Mouse (Mus musculus) lung, embryonic 14.5 days (tissue): ENCODE data around the gene Nkx2-5. TPM values are rescaled to one million over a fixed set of nuclear protein-coding genes. Genes with fewer than 3 reads are reported as not detected.

Experiments used
- ATAC-seq: fragments of 200-750 bp; cut with Nextera tagmentation; 2 replicates; pipeline ENCODE4 v1.8.0; 2017; ENCODE audit warnings: mild to moderate bottlenecking, moderate TSS enrichment, moderate library complexity; ENCODE audit not compliant: insufficient read depth
- DNase-seq: peaks from one replicate; pipeline ENCODE4 v3.0.0-alpha.2; 2015
- H3K27ac ChIP-seq: fragments of 300-500 bp; sonication (generic); 2 replicates; pipeline ENCODE4 v1.5.1; 2014; ENCODE audit warnings: low read depth, mild to moderate bottlenecking, moderate library complexity
- H3K27me3 ChIP-seq: fragments of 300-500 bp; sonication (generic); 2 replicates; pipeline ENCODE4 v1.6.1; 2014; ENCODE audit warnings: low read length, control low read depth; ENCODE audit not compliant: insufficient read depth
- H3K36me3 ChIP-seq: fragments of 300-500 bp; sonication (generic); 2 replicates; pipeline ENCODE4 v1.6.1; 2014; ENCODE audit warnings: control low read depth; ENCODE audit not compliant: insufficient read depth
- H3K4me1 ChIP-seq: fragments of 300-500 bp; sonication (generic); 2 replicates; pipeline ENCODE4 v1.6.1; 2014; ENCODE audit warnings: antibody characterized with exemption, control low read depth; ENCODE audit not compliant: insufficient read depth
- H3K4me2 ChIP-seq: fragments of 300-500 bp; sonication (generic); 2 replicates; pipeline ENCODE4 v1.6.1; 2014; ENCODE audit warnings: mild to moderate bottlenecking
- H3K4me3 ChIP-seq: fragments of 300-500 bp; sonication (generic); 2 replicates; pipeline ENCODE4 v1.5.1; 2014; ENCODE audit warnings: low read depth, low read length
- H3K9ac ChIP-seq: fragments of 300-500 bp; sonication (generic); 2 replicates; pipeline ENCODE4 v1.6.1; 2014
- H3K9me3 ChIP-seq: fragments of 300-500 bp; sonication (generic); 2 replicates; pipeline ENCODE4 v1.6.1; 2016; ENCODE audit warnings: low read depth, low read length, control low read depth
- CTCF ChIP-seq: IDR thresholded peaks from 2 replicates; pipeline ENCODE4 v1.5.1; 2016; ENCODE audit warnings: antibody characterized with exemption, low read depth
- whole genome bisulfite sequencing: fragments of 180-500 bp; shearing (Covaris S2); extraction: QIAGEN DNeasy Blood & Tissue Kit; methylation state at CpG from one replicate; pipeline ENCODE4 v1.1.7; 2014; 5-methylcytosine and 5-hydroxymethylcytosine counted together
- polyA plus RNA-seq: library from polyadenylated mRNA; unstranded; fragments of >200 nt; fragmentation: Nextera tagmentation; extraction: Ambion mirVana; gene quantifications from 2 replicates; pipeline ENCODE4 v1.2.1, GENCODE M21; 2014

Nkx2-5 gene
- polyA plus RNA-seq, 1 experiment from 2014 or later: 0.24 TPM

DNA sequence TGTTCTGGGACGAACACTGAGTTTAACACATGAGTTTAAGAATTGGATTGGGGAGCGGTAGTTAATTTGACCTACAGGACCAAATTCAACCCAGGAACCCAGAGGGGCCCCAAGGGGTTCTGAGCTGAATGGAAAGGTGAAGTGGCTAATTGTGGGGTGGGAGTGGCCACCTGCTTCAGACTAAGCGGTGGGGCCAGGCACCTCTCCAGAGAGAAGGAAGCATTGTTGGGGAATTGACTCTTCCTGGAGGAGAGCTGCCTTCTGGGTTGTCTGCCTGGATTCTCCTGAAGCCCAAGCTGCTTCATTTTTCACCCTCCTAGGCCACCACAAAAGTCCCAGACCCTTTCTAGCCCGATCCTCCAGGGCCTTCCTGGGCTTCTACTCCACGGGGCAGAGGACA lies 2.8 kb downstream of the Nkx2-5 start:
- DNase-seq: no peak

DNA sequence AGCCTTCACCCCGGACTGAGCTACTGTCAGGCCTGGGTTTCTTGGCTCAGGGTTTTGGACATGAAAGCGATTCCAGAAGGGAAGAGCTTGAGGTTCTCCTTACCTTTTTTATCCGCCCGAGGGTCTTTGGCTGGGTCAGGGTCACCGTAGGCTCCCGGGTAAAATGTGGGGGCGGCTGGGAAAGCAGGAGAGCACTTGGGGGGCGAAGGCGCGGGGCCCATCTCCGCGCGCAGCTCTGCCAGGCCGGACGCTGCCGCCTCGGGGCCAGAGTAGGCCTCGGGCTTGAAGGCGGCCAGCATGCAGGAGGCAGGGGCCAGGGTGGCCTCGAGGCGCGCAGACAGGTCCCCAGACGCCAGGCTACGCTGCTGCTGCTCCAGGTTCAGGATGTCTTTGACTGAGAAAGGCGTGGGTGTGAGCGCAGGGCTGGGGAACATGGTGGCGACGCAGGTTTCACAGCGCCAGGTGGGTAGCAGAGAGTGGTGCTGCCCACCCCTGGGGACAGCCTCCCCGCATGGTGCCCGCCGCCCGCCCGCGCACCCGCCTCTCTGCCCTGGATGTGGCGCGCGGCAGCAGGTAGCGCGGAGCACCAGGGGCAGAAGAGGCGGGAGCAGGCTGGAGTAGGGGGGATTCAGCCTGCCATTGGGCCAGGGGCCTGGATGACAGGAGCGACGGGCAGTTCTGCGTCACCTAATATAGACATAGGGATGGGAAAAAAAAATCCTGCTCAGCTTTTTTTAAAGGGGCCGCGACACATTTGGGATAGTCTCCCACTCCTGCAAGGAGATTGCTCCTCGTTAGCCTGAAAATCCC lies 3.7 kb downstream of the Nkx2-5 start:
- 2% methylated on average over 48 of the region's 48 CpGs for WGBS
- 0 out of 2 replicates have a peak, but pooled peaks cover 3% of the 10 kb centered on the region for H3K4me1 ChIP-seq
- H3K27me3 ChIP-seq: peaks cover 100% of the 10 kb centered on the region
- no peak overlapping the region for H3K27ac ChIP-seq
- DNase-seq: no peak
- no peak for ATAC-seq
- H3K4me3 ChIP-seq: peak overlapping the region; percentile 26
- no peak for TF ChIP-seq CTCF
- peak overlapping the region; percentile 45 for H3K4me2 ChIP-seq
- no peaks in the 10 kb centered on the region for H3K9me3 ChIP-seq
- peak overlapping the region; percentile 20; the same call in 1 of the 2 replicates for H3K9ac ChIP-seq
- H3K36me3 ChIP-seq: no peaks in the 10 kb centered on the region

More for the DNA sequence above, 2.8 kb downstream of the Nkx2-5 start:
- Histone ChIP-seq H3K4me1 (0 out of 2 replicates have a peak, but pooled peaks cover 3% of the 10 kb centered on the region), H3K27ac (no peak overlapping the region), H3K4me3 (no peak overlapping the region), H3K27me3 (peaks cover 96% of the 10 kb centered on the region), H3K36me3 (no peaks in the 10 kb centered on the region), H3K9me3 (no peaks in the 10 kb centered on the region), H3K4me2 (no peak overlapping the region), H3K9ac (no peak overlapping the region)
- TF ChIP-seq CTCF: no peak
- WGBS: 3% methylated on average over 5 of the region's 5 CpGs
- ATAC-seq: no peak

GRCm38 (mm10) chr17:26840439-26840780 lies 4.4 kb downstream of the Nkx2-5 start:
- Histone ChIP-seq H3K27ac (no peak overlapping the region), H3K4me3 (peak overlapping the region; percentile 26; the same call in 1 of the 2 replicates), H3K36me3 (no peaks in the 10 kb centered on the region), H3K9me3 (no peaks in the 10 kb centered on the region), H3K4me2 (no peak overlapping the region), H3K9ac (no peak overlapping the region), H3K4me1 (0 out of 2 replicates have a peak, but pooled peaks cover 3% of the 10 kb centered on the region), H3K27me3 (peaks cover 100% of the 10 kb centered on the region)
- ATAC-seq (no peak), DNase-seq (no peak)
- no peak for TF ChIP-seq CTCF
- WGBS: 16% methylated on average over 9 of the region's 9 CpGs

- WGBS: 5% methylated on average over 26 of the region's 26 CpGs
- H3K36me3 ChIP-seq: no peaks in the 10 kb centered on the region
- no peak for ATAC-seq
- no peaks in the 10 kb centered on the region for H3K9me3 ChIP-seq
- 0 out of 2 replicates have a peak, but pooled peaks cover 3% of the 10 kb centered on the region for H3K4me1 ChIP-seq
- no peak overlapping the region for H3K27ac ChIP-seq
- TF ChIP-seq CTCF: no peak
- DNase-seq: no peak
- peaks cover 100% of the 10 kb centered on the region for H3K27me3 ChIP-seq
- H3K4me2 ChIP-seq: peak overlapping the region; percentile 42; the same call in 1 of the 2 replicates
- peak overlapping the region; percentile 20 for H3K4me3 ChIP-seq
- H3K9ac ChIP-seq: no peak overlapping the region
Observed at GRCm38 (mm10) chr17:26839718-26840438, 4.9 kb downstream of the Nkx2-5 start.

DNA sequence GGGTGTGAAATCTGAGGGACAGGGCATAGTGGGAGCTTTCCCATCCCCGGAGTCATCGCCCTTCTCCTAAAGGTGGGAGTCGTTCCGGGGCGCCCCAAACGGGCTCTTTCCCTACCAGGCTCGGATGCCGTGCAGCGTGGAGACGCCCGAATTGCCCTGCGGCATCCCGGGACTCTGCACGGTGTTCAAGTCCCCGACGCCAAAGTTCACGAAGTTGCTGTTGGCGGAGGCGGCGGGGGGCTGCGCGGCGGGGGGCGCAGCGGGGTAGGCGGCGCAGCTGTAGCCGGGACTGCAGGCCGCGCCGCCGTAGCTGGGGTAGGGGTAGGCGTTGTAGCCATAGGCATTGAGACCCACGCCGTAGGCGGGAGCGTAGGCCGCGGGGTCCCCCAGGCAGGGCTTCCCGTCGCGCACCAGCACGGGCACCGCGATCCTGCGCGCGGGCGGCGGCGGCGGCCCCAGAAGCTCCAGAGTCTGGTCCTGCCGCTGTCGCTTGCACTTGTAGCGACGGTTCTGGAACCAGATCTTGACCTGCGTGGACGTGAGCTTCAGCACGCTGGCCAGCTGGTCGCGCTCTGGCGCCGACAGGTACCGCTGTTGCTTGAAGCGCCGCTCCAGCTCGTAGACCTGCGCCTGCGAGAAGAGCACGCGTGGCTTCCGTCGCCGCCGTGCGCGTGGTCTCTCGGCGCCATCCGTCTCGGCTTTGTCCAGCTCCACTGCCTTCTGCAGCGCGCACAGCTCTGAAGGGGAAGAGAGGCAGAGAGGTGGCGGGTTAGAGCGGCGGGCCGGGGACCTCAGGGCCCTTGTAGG lies 5.7 kb downstream of the Nkx2-5 start:
- TF ChIP-seq CTCF: no peak
- under 1% methylated on average over 87 of the region's 87 CpGs for whole genome bisulfite sequencing
- Histone ChIP-seq H3K27me3 (peaks cover 100% of the 10 kb centered on the region), H3K9ac (no peak overlapping the region), H3K4me3 (peak overlapping the region; percentile 20), H3K4me2 (peak overlapping the region; percentile 42), H3K27ac (no peak overlapping the region), H3K36me3 (no peaks in the 10 kb centered on the region), H3K9me3 (no peaks in the 10 kb centered on the region), H3K4me1 (no peaks in the 10 kb centered on the region)
- DNase-seq (peak; percentile 28), ATAC-seq (no peak)

DNA sequence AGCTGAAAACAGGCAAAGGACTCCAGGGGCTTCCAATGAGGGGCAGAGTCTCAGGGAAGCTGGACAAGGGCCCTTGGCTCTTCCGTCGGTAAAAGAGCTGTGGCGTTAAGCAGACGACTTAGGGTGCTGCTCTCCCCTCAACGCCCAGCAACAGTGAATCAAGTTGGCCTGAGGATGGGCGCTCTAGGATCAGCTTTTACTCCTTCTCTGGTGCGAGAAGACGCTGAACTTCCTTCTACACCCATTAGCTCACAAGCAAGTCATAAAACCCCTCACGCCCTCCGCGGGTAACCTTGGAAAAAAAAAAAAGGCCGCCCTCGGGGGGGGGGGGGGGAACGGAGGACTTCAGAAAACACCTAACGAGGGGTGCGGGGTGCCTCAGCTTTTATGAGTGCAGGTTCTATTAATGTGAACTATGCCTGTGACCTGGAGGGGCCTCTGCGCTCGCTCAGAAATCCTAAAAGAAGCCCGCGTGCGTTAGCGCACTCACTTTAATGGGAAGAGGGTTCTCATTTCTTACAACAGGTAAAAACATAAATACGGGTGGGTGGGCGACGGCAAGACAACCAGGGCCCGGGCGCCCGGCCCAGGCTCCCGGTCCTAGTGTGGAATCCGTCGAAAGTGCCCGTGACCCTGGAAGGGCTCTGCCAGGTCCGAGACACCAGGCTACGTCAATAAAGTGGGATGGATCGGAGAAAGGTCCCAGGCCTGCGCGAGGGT lies 6.5 kb downstream of the Nkx2-5 start:
- ATAC-seq (no peak), DNase-seq (no peak)
- no peak for TF ChIP-seq CTCF
- Histone ChIP-seq H3K4me3 (peak overlapping the region; percentile 20; the same call in 1 of the 2 replicates), H3K27ac (no peak overlapping the region), H3K36me3 (no peaks in the 10 kb centered on the region), H3K4me1 (no peaks in the 10 kb centered on the region), H3K9me3 (no peaks in the 10 kb centered on the region), H3K27me3 (peaks cover 98% of the 10 kb centered on the region), H3K9ac (no peak overlapping the region), H3K4me2 (peak overlapping the region; percentile 42; the same call in 1 of the 2 replicates)
- WGBS: 2% methylated on average over 37 of the region's 37 CpGs
